Mouse (Mus musculus) heart, embryonic 11.5 days (tissue): Measurements from ENCODE around the gene Cldn14. TPM values are rescaled to one million over a fixed set of nuclear protein-coding genes. Genes with fewer than 3 reads are reported as not detected.
A peak's percentile ranks its signal among the peaks of the same experiment; 100 is the strongest.

Experiments
- ATAC-seq: fragments of 200-750 bp; cut with Nextera tagmentation; replicated peaks from 2 replicates; pipeline ENCODE4 v1.8.0; 2017; ENCODE audit warnings: moderate library complexity; ENCODE audit not compliant: insufficient number of reproducible peaks, low FRiP score, low TSS enrichment
- H3K27ac ChIP-seq: fragments of 300-500 bp; sonication (generic); 2 replicates; pipeline ENCODE4 v1.5.1; 2014; ENCODE audit warnings: mild to moderate bottlenecking, low read depth, low read length
- H3K27me3 ChIP-seq: fragments of 300-500 bp; sonication (generic); 2 replicates; pipeline ENCODE4 v1.6.1; 2014; ENCODE audit warnings: mild to moderate bottlenecking, low read length, mixed read lengths; ENCODE audit not compliant: control insufficient read depth, insufficient read depth
- H3K36me3 ChIP-seq: fragments of 300-500 bp; sonication (generic); 2 replicates; pipeline ENCODE4 v1.6.1; 2014; ENCODE audit warnings: mild to moderate bottlenecking, low read length, moderate library complexity, mixed read lengths; ENCODE audit not compliant: control insufficient read depth, insufficient read depth
- H3K4me1 ChIP-seq: fragments of 300-500 bp; sonication (generic); 2 replicates; pipeline ENCODE4 v1.6.1; 2014; ENCODE audit warnings: low read length; ENCODE audit not compliant: control insufficient read depth, insufficient read depth
- H3K4me2 ChIP-seq: fragments of 300-500 bp; sonication (generic); 2 replicates; pipeline ENCODE4 v1.6.1; 2014; ENCODE audit warnings: mild to moderate bottlenecking, moderate library complexity
- H3K4me3 ChIP-seq: fragments of 300-500 bp; sonication (generic); 2 replicates; pipeline ENCODE4 v1.5.1; 2014; ENCODE audit warnings: low read depth, low read length
- H3K9ac ChIP-seq: fragments of 300-500 bp; sonication (generic); 2 replicates; pipeline ENCODE4 v1.6.1; 2014; ENCODE audit warnings: mild to moderate bottlenecking, low read depth, low read length, moderate library complexity
- H3K9me3 ChIP-seq: fragments of 300-500 bp; sonication (generic); replicated peaks from 2 replicates; pipeline ENCODE4 v1.6.1; 2016; ENCODE audit warnings: low read length; ENCODE audit not compliant: control insufficient read depth
- WGBS: fragments of 180-500 bp; shearing (Covaris S2); extraction: QIAGEN DNeasy Blood & Tissue Kit; methylation state at CpG from one replicate; pipeline ENCODE4 v1.1.7; 2014; ENCODE audit not compliant: insufficient replicate concordance; 5-methylcytosine and 5-hydroxymethylcytosine counted together
- polyA plus RNA-seq: library from polyadenylated mRNA; unstranded; fragments of >200 nt; fragmentation: Nextera tagmentation; extraction: Ambion mirVana; gene quantifications from 2 replicates; pipeline ENCODE4 v1.2.1, GENCODE M21; 2014

Cldn14 gene
- polyA plus RNA-seq, 1 experiment from 2014 or later = 0.13 TPM

DNA sequence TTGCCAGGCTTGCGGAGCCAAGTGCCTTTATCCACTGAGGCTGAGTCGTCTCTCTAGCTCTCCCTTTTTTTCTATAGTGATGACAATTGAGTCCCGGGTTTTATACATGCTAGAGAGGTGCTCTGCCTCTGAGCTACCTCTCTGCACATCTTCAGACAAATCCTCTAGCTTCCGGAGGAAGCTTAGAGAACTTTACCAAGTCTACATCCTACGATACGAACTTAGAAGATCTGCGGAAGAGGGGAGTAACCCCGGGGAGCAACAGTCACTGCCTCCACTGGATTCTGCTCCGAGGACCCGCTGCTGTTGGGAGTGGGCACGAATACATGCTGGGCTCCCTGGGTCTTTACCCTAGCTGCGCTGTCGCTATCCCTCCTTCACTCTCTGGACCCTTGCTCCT lies 74.0 kb downstream of the Cldn14 start:
- Histone ChIP-seq H3K4me3 (no peak overlapping the region), H3K9me3 (no peaks in the 10 kb centered on the region), H3K27ac (no peak overlapping the region), H3K27me3 (peaks cover 34% of the 10 kb centered on the region), H3K36me3 (no peaks in the 10 kb centered on the region), H3K4me1 (no peaks in the 10 kb centered on the region; the same call in 1 of the 2 replicates), H3K4me2 (peak overlapping the region; percentile 3), H3K9ac (peak overlapping the region; percentile 2; the same call in 1 of the 2 replicates)
- no peak for ATAC-seq
- 16% methylated on average over 13 of the region's 13 CpGs for WGBS

DNA sequence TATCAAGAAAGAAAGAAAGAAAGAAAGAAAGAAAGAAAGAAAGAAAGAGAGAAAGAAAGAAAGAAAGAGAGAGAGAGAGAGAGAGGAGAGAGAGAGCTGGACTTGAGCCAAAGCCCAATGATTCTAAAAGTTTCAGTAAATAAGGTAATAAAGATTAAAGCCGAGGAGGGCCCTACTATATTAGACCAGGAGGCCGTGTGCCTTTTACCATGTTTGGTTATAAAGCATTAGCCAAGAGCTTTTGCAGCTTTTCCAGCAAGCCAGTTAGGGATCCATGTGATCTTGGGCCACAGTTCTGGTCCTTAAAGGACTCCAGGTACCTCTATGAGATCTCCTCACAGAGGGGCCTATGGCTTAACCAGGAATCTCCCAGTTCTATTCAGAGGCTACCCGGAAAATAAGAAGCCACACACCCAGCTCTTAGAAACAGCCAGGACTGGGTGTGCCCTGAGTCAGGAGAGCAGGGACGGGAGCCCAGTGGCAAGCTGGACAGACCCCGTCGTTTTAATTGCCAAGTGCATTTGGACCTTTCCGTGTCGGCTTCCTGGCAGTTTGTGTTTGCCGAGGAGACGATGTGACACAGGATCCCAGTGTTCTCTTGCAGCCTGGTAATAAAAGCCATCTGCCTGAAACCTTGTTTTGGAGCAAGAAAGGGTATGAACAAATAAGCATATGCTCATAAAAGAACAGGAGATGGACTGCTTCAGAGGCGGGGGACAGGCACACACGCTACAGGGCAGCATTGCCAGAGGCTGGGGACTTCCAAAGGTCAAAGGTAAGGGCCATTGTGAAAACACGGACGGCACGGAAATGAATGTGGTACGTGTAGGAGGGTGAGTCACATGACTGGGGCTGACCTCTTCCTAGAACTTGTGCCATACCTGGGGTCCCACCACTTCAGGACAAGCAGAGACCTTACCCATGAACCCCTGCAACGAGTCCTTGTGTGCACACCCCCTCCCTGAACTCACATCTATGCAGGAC lies 76.2 kb downstream of the Cldn14 start:
- Histone ChIP-seq H3K4me3 (no peak overlapping the region), H3K36me3 (no peaks in the 10 kb centered on the region), H3K4me2 (no peak overlapping the region), H3K27me3 (peaks cover 34% of the 10 kb centered on the region), H3K27ac (no peak overlapping the region), H3K4me1 (no peaks in the 10 kb centered on the region), H3K9ac (no peak overlapping the region), H3K9me3 (no peaks in the 10 kb centered on the region)
- ATAC-seq = no peak
- WGBS = 72% methylated on average over 17 of the region's 17 CpGs

GRCm38 (mm10) chr16:93929370-93930032 lies 79.1 kb downstream of the Cldn14 start:
- H3K27ac ChIP-seq = no peak overlapping the region
- no peak overlapping the region for H3K4me3 ChIP-seq
- H3K9me3 ChIP-seq = no peaks in the 10 kb centered on the region
- no peak overlapping the region for H3K4me2 ChIP-seq
- 83% methylated on average over 17 of the region's 17 CpGs for WGBS
- H3K4me1 ChIP-seq = no peaks in the 10 kb centered on the region
- peaks cover 14% of the 10 kb centered on the region for H3K27me3 ChIP-seq
- no peaks in the 10 kb centered on the region for H3K36me3 ChIP-seq
- no peak for ATAC-seq
- no peak overlapping the region for H3K9ac ChIP-seq

- Histone ChIP-seq H3K4me3 (no peak overlapping the region), H3K9ac (no peak overlapping the region), H3K9me3 (no peaks in the 10 kb centered on the region), H3K4me1 (no peaks in the 10 kb centered on the region; the same call in 1 of the 2 replicates), H3K27me3 (no peaks in the 10 kb centered on the region), H3K4me2 (no peak overlapping the region), H3K36me3 (no peaks in the 10 kb centered on the region), H3K27ac (no peak overlapping the region)
- 76% methylated on average over 8 of the region's 8 CpGs for WGBS
- no peak for ATAC-seq
Measured at GRCm38 (mm10) chr16:93925684-93926247, 82.9 kb downstream of the Cldn14 start.

GRCm38 (mm10) chr16:93923788-93924187 lies 84.8 kb downstream of the Cldn14 start:
- Histone ChIP-seq H3K9ac (no peak overlapping the region), H3K4me3 (no peak overlapping the region), H3K36me3 (no peaks in the 10 kb centered on the region), H3K27me3 (no peaks in the 10 kb centered on the region), H3K27ac (no peak overlapping the region), H3K4me1 (no peaks in the 10 kb centered on the region; the same call in 1 of the 2 replicates), H3K9me3 (no peaks in the 10 kb centered on the region), H3K4me2 (no peak overlapping the region)
- ATAC-seq = no peak
- WGBS = 70% methylated on average over 7 of the region's 7 CpGs

DNA sequence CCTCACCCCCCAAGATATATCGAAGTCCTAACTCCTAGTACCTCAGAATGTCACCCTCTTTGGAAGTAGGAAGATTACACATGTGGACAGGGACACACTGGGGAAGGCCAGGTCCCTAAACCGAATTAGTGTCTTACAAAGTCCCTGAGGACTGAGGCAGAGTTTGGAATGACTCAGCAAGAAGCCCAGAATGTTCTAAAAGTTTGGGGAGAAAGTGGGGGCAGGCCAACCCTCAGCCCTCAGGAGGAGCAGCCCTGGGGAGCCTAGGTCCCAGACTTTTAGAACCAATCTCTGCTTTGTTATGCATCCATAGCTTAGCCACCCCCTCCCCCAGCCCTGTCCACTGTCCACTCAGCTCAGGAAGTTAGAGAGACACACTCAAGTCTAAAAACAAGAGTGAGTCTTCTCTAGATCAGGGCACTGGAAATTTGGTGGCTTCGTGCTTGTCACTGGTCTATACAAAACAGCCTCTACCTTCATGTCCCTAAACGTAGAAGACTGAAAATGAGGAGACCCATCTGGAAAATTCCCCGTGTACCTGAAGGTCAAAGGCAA lies 85.7 kb downstream of the Cldn14 start:
- no peak for ATAC-seq

DNA sequence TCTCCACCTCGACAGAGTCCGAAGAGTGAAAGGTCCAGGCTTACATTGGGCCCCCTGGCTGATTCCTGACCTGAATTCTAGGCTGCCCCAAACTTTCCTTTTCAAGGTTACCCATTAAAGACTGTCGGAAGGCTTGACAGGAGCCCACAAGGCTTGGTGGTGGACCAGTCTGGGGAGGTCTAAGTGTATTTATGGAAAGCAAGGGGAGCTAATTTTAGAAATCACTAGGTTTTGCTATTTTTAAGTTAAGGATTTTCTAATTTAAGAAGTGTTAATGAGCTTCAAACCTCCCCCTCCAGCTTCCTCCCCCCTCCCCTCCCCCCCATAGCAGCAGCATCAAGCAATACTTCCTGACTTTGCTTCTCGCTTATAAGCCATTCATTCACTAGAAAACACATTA lies 88.0 kb downstream of the Cldn14 start:
- Histone ChIP-seq H3K4me3 (no peak overlapping the region), H3K4me2 (no peak overlapping the region), H3K27me3 (no peaks in the 10 kb centered on the region), H3K9me3 (no peaks in the 10 kb centered on the region), H3K27ac (no peak overlapping the region), H3K4me1 (no peaks in the 10 kb centered on the region; the same call in none of the 2 replicates), H3K9ac (no peak overlapping the region), H3K36me3 (no peaks in the 10 kb centered on the region)
- 55% methylated on average over 4 of the region's 4 CpGs for WGBS
- ATAC-seq = no peak

More for the DNA sequence above, 85.7 kb downstream of the Cldn14 start:
- Histone ChIP-seq H3K9me3 (no peaks in the 10 kb centered on the region), H3K4me3 (no peak overlapping the region), H3K27me3 (no peaks in the 10 kb centered on the region), H3K9ac (no peak overlapping the region), H3K4me1 (no peaks in the 10 kb centered on the region; the same call in none of the 2 replicates), H3K36me3 (no peaks in the 10 kb centered on the region), H3K27ac (no peak overlapping the region), H3K4me2 (no peak overlapping the region)
- WGBS = 72% methylated on average over 5 of the region's 5 CpGs

- no peak overlapping the region for H3K4me3 ChIP-seq
- 70% methylated on average over 20 of the region's 20 CpGs for WGBS
- no peak overlapping the region for H3K4me2 ChIP-seq
- H3K27ac ChIP-seq = no peak overlapping the region
- no peak overlapping the region for H3K9ac ChIP-seq
- no peak for ATAC-seq
- H3K27me3 ChIP-seq = no peaks in the 10 kb centered on the region
- H3K9me3 ChIP-seq = no peaks in the 10 kb centered on the region
- H3K4me1 ChIP-seq = no peaks in the 10 kb centered on the region; the same call in none of the 2 replicates
- no peaks in the 10 kb centered on the region for H3K36me3 ChIP-seq
Measured at GRCm38 (mm10) chr16:93919189-93919588, 89.4 kb downstream of the Cldn14 start.
